Mouse (Mus musculus) hindbrain, embryonic 11.5 days (tissue): Measurements from ENCODE around the gene Coro1c. TPM values are rescaled to one million over a fixed set of nuclear protein-coding genes. Genes with fewer than 3 reads are reported as not detected.
"Not testable (repeated sequence)": the region's sequence is repeated elsewhere in the genome, so short reads cannot be mapped to it uniquely, and the experiment has no call there.

ENCODE experiments used
- ATAC-seq: fragments of 200-750 bp; cut with Nextera tagmentation; 2 replicates; pipeline ENCODE4 v1.8.0; 2017; ENCODE audit warnings: mild to moderate bottlenecking, moderate TSS enrichment, moderate library complexity; ENCODE audit not compliant: low FRiP score
- DNase-seq: peaks from one replicate; pipeline ENCODE4 v3.0.0-alpha.2; 2015; ENCODE audit warnings: low spot score
- H3K27ac ChIP-seq: fragments of 300-500 bp; sonication (generic); 2 replicates; pipeline ENCODE4 v1.5.1; 2014; ENCODE audit warnings: mild to moderate bottlenecking, low read depth, low read length
- H3K27me3 ChIP-seq: fragments of 300-500 bp; sonication (generic); 2 replicates; pipeline ENCODE4 v1.6.1; 2014; ENCODE audit warnings: mild to moderate bottlenecking, low read length, moderate library complexity, mixed read lengths; ENCODE audit not compliant: control insufficient read depth, insufficient read depth
- H3K36me3 ChIP-seq: fragments of 300-500 bp; sonication (generic); 2 replicates; pipeline ENCODE4 v1.6.1; 2014; ENCODE audit warnings: mild to moderate bottlenecking, low read length, moderate library complexity, mixed read lengths; ENCODE audit not compliant: control insufficient read depth, insufficient read depth
- H3K4me1 ChIP-seq: fragments of 300-500 bp; sonication (generic); replicated peaks from 2 replicates; pipeline ENCODE4 v1.6.1; 2014; ENCODE audit warnings: low read length, mixed read lengths; ENCODE audit not compliant: control insufficient read depth, insufficient read depth
- H3K4me2 ChIP-seq: fragments of 300-500 bp; sonication (generic); replicated peaks from 2 replicates; pipeline ENCODE4 v1.6.1; 2014; ENCODE audit warnings: mild to moderate bottlenecking, low read depth, low read length
- H3K4me3 ChIP-seq: fragments of 300-500 bp; sonication (generic); 2 replicates; pipeline ENCODE4 v1.5.1; 2014; ENCODE audit warnings: low read depth, low read length
- H3K9ac ChIP-seq: fragments of 300-500 bp; sonication (generic); 2 replicates; pipeline ENCODE4 v1.6.1; 2014; ENCODE audit warnings: low read depth, low read length
- H3K9me3 ChIP-seq: fragments of 300-500 bp; sonication (generic); 2 replicates; pipeline ENCODE4 v1.6.1; 2016; ENCODE audit warnings: low read length; ENCODE audit not compliant: control insufficient read depth
- WGBS: fragments of 180-500 bp; shearing (Covaris S2); extraction: QIAGEN DNeasy Blood & Tissue Kit; methylation state at CpG from one replicate; pipeline ENCODE4 v1.1.7; 2014; 5-methylcytosine and 5-hydroxymethylcytosine counted together
- polyA plus RNA-seq: library from polyadenylated mRNA; unstranded; fragments of >200 nt; fragmentation: Nextera tagmentation; extraction: Ambion mirVana; gene quantifications from 2 replicates; pipeline ENCODE4 v1.2.1, GENCODE M21; 2014

The Coro1c gene
- polyA plus RNA-seq, 1 experiment from 2014 or later, result 192 TPM

GRCm38 (mm10) chr5:113814111-113815040 is 94.2 kb downstream of the Coro1c start:
- Histone ChIP-seq H3K9me3 (no peaks in the 10 kb centered on the region), H3K36me3 (no peaks in the 10 kb centered on the region), H3K27ac (no peak overlapping the region), H3K4me2 (no peak overlapping the region), H3K4me1 (no peaks in the 10 kb centered on the region), H3K9ac (no peak overlapping the region), H3K4me3 (no peak overlapping the region), H3K27me3 (no peaks in the 10 kb centered on the region)
- ATAC-seq, result no peak
- no peak for DNase-seq
- WGBS, result 36% methylated on average over 27 of the region's 27 CpGs

- WGBS, result 25% methylated on average over 9 of the region's 9 CpGs
Measured at GRCm38 (mm10) chr5:113813608-113814007, 95.0 kb downstream of the Coro1c start.

DNA sequence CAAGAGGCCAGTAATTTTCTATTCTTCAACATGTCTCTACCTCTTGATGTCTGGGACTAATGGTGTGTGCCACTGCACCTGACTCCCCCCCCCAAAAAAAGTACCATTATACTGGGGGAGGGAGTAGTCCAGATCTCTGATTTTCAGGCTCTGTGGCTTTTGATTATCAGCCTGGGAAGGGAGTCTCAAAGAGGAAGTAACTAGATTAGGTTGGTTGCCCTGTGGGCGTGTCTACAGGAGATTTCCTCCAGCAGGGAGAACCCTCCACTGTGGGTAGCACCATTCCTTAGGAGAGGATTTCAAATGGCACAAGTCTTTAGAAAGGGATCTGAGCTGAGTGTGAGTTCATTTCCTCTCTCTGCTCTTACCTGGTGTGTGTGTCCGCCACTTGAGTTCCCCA is 95.9 kb downstream of the Coro1c start:
- Histone ChIP-seq H3K4me3 (no peak overlapping the region), H3K9me3 (no peaks in the 10 kb centered on the region)
- no peak for ATAC-seq

More at GRCm38 (mm10) chr5:113813608-113814007, 95.0 kb downstream of the Coro1c start:
- no peaks in the 10 kb centered on the region for H3K9me3 ChIP-seq
- H3K9ac ChIP-seq, result no peak overlapping the region
- no peaks in the 10 kb centered on the region for H3K36me3 ChIP-seq
- H3K27me3 ChIP-seq, result no peaks in the 10 kb centered on the region
- H3K27ac ChIP-seq, result no peak overlapping the region
- H3K4me1 ChIP-seq, result no peaks in the 10 kb centered on the region
- no peak overlapping the region for H3K4me3 ChIP-seq
- H3K4me2 ChIP-seq, result no peak overlapping the region
- ATAC-seq, result no peak
- DNase-seq, result no peak

GRCm38 (mm10) chr5:113811824-113812420 is 96.6 kb downstream of the Coro1c start:
- not testable (repeated sequence) for H3K36me3 ChIP-seq, H3K4me1 ChIP-seq, ATAC-seq, H3K4me3 ChIP-seq, H3K4me2 ChIP-seq, H3K27me3 ChIP-seq, H3K9me3 ChIP-seq, H3K27ac ChIP-seq, H3K9ac ChIP-seq
- WGBS, result 25% methylated on average over 11 of the region's 12 CpGs
- DNase-seq, result peak; percentile 14

More for the DNA sequence above, 95.9 kb downstream of the Coro1c start:
- H3K27me3 ChIP-seq, result 0 out of 2 replicates have a peak, but pooled peaks cover under 1% of the 10 kb centered on the region
- no peak overlapping the region for H3K27ac ChIP-seq
- H3K4me1 ChIP-seq, result no peaks in the 10 kb centered on the region
- H3K36me3 ChIP-seq, result no peaks in the 10 kb centered on the region
- WGBS, result 93% methylated on average over 2 of the region's 2 CpGs
- no peak overlapping the region for H3K4me2 ChIP-seq
- DNase-seq, result no peak
- no peak overlapping the region for H3K9ac ChIP-seq

DNA sequence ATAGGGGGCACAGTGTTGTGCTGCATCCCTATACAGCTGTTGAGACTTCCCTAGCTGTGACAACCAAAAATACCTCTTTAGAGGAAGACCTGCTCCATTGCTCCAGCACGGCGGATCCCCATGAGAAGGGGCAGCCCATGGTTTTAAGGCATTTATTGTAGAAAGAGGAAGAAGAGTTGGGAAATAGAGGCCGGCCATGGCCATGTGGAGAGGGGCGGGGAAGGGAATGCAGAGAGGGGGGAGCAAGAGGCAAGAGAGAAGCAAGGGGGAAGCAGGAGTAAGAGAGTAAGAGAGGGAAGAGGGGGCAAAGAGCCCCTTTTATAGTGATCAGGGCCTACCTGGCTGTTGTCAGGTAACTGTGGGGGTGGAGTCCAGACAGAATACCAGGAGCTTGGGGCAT is 98.4 kb downstream of the Coro1c start:
- no peak overlapping the region for H3K9ac ChIP-seq
- no peak overlapping the region for H3K4me3 ChIP-seq
- no peak overlapping the region for H3K27ac ChIP-seq
- H3K4me2 ChIP-seq, result no peak overlapping the region
- no peaks in the 10 kb centered on the region for H3K4me1 ChIP-seq
- H3K36me3 ChIP-seq, result no peaks in the 10 kb centered on the region
- no peaks in the 10 kb centered on the region for H3K9me3 ChIP-seq
- WGBS, result 93% methylated on average over 4 of the region's 4 CpGs
- no peak for ATAC-seq
- DNase-seq, result no peak
- 0 out of 2 replicates have a peak, but pooled peaks cover 2% of the 10 kb centered on the region for H3K27me3 ChIP-seq

GRCm38 (mm10) chr5:113808177-113808576 is 100.4 kb downstream of the Coro1c start:
- no peak for ATAC-seq
- peak; percentile 16 for DNase-seq
- 51% methylated on average over 2 of the region's 2 CpGs for WGBS
- Histone ChIP-seq H3K9ac (no peak overlapping the region), H3K9me3 (no peaks in the 10 kb centered on the region), H3K36me3 (no peaks in the 10 kb centered on the region), H3K27me3 (0 out of 2 replicates have a peak, but pooled peaks cover 2% of the 10 kb centered on the region), H3K4me3 (no peak overlapping the region), H3K4me2 (no peak overlapping the region), H3K4me1 (no peaks in the 10 kb centered on the region), H3K27ac (no peak overlapping the region)

DNA sequence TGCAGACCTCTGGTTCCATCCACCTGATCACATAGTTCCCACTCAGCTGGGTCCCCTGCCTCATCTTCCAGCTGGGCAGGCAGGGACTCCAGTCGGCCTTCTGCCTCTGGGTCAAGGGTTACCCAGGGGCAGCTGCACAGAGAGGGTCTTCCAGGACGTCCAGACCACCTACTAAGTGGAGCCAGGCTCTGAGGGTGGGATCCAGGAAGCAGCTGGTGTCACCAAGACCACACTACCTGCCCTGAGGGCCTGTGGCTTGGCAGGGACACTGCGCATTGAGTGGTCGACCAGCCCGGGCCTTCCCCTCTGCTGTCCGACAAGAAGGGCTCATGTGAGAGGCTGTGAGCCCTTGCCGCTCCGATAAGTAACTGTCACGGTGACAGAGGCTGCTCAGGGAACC is 100.8 kb downstream of the Coro1c start:
- H3K4me2 ChIP-seq, result no peak overlapping the region
- ATAC-seq (no peak), DNase-seq (no peak)
- no peaks in the 10 kb centered on the region for H3K36me3 ChIP-seq
- no peaks in the 10 kb centered on the region for H3K4me1 ChIP-seq
- 52% methylated on average over 9 of the region's 9 CpGs for WGBS
- H3K27ac ChIP-seq, result no peak overlapping the region
- H3K4me3 ChIP-seq, result no peak overlapping the region
- no peak overlapping the region for H3K9ac ChIP-seq
- H3K9me3 ChIP-seq, result no peaks in the 10 kb centered on the region
- 0 out of 2 replicates have a peak, but pooled peaks cover 2% of the 10 kb centered on the region for H3K27me3 ChIP-seq

GRCm38 (mm10) chr5:113806414-113806813 is 102.1 kb downstream of the Coro1c start:
- Histone ChIP-seq H3K4me1 (no peaks in the 10 kb centered on the region), H3K4me3 (no peak overlapping the region), H3K27me3 (0 out of 2 replicates have a peak, but pooled peaks cover 2% of the 10 kb centered on the region), H3K4me2 (no peak overlapping the region), H3K9ac (no peak overlapping the region), H3K36me3 (no peaks in the 10 kb centered on the region), H3K9me3 (no peaks in the 10 kb centered on the region), H3K27ac (no peak overlapping the region)
- no peak for ATAC-seq
- no peak for DNase-seq
- 35% methylated on average over 10 of the region's 10 CpGs for WGBS
